Mouse (Mus musculus) bone marrow macrophage, adult 2 months (primary cell): ENCODE measurements at regions not wholly inside any gene's neighbourhood (a gene's known extent, or its start where the extent isn't known, plus 50 kb on each side); places are given as distances from the start of the nearest gene placed in this dataset.

Source experiments
- H3K27ac ChIP-seq: 2 replicates; pipeline ENCODE4 v1.5.1; 2012; ENCODE audit warnings: low read depth, low read length; ENCODE audit not compliant: insufficient read depth
- H3K4me1 ChIP-seq: 2 replicates; pipeline ENCODE4 v1.6.1; 2012; ENCODE audit warnings: low read length; ENCODE audit not compliant: control insufficient read depth, insufficient read depth
- H3K4me3 ChIP-seq: 2 replicates; pipeline ENCODE4 v1.5.1; 2012; ENCODE audit warnings: mild to moderate bottlenecking, low read length, moderate library complexity; ENCODE audit not compliant: insufficient read depth
- CTCF ChIP-seq: IDR thresholded peaks from 2 replicates; pipeline ENCODE4 v1.5.1; 2012; ENCODE audit warnings: low read depth, mild to moderate bottlenecking, low read length, moderate library complexity
- POLR2A ChIP-seq: IDR thresholded peaks from 2 replicates; pipeline ENCODE4 v1.6.1; 2012; ENCODE audit warnings: mild to moderate bottlenecking, low read depth, low read length, borderline replicate concordance

- TF ChIP-seq CTCF (no peak), POLR2A (no peak)
- Histone ChIP-seq H3K4me3 (peak overlapping the region; percentile 77), H3K4me1 (peaks cover 4% of the 10 kb centered on the region), H3K27ac (peak overlapping the region; percentile 83)
Measured at GRCm38 (mm10) chr1:137898397-137898796, 277.1 kb downstream of the Ptprc start.

GRCm38 (mm10) chr1:137881656-137882055, 293.9 kb downstream of the Ptprc start:
- peaks cover 4% of the 10 kb centered on the region; the same call in 1 of the 2 replicates for H3K4me1 ChIP-seq
- no peak overlapping the region for H3K4me3 ChIP-seq
- TF ChIP-seq CTCF (no peak), POLR2A (no peak)
- no peak overlapping the region for H3K27ac ChIP-seq

- no peak overlapping the region for H3K27ac ChIP-seq
- TF ChIP-seq POLR2A = no peak
- no peak for TF ChIP-seq CTCF
- H3K4me1 ChIP-seq = no peaks in the 10 kb centered on the region
- no peak overlapping the region for H3K4me3 ChIP-seq
Measured at GRCm38 (mm10) chr1:137874361-137874760, 301.1 kb downstream of the Ptprc start.

- Histone ChIP-seq H3K4me3 (no peak overlapping the region), H3K4me1 (no peaks in the 10 kb centered on the region), H3K27ac (no peak overlapping the region)
- no peak for TF ChIP-seq POLR2A
- TF ChIP-seq CTCF = no peak
Measured at GRCm38 (mm10) chr1:137873628-137874027, 301.9 kb downstream of the Ptprc start.

GRCm38 (mm10) chr1:137865030-137865429, 310.5 kb downstream of the Ptprc start:
- Histone ChIP-seq H3K4me1 (peaks cover 9% of the 10 kb centered on the region), H3K27ac (no peak overlapping the region), H3K4me3 (no peak overlapping the region)
- TF ChIP-seq POLR2A (no peak), CTCF (no peak)

GRCm38 (mm10) chr1:137863506-137863905, 312.0 kb downstream of the Ptprc start:
- Histone ChIP-seq H3K4me3 (no peak overlapping the region), H3K27ac (no peak overlapping the region), H3K4me1 (peaks cover 9% of the 10 kb centered on the region)
- TF ChIP-seq CTCF = no peak

GRCm38 (mm10) chr1:137852262-137852661, 323.2 kb downstream of the Ptprc start:
- TF ChIP-seq CTCF (no peak), POLR2A (no peak)
- Histone ChIP-seq H3K4me3 (no peak overlapping the region), H3K27ac (no peak overlapping the region), H3K4me1 (peaks cover 7% of the 10 kb centered on the region)

GRCm38 (mm10) chr1:137847311-137847923, 328.1 kb downstream of the Ptprc start:
- peaks cover 7% of the 10 kb centered on the region for H3K4me1 ChIP-seq
- no peak overlapping the region for H3K4me3 ChIP-seq
- no peak overlapping the region for H3K27ac ChIP-seq
- TF ChIP-seq CTCF (no peak), POLR2A (no peak)

GRCm38 (mm10) chr1:137846857-137847256, 328.7 kb downstream of the Ptprc start:
- no peak overlapping the region for H3K4me3 ChIP-seq
- H3K4me1 ChIP-seq = peaks cover 5% of the 10 kb centered on the region
- no peak for TF ChIP-seq CTCF
- no peak for TF ChIP-seq POLR2A
- no peak overlapping the region for H3K27ac ChIP-seq

GRCm38 (mm10) chr1:137840531-137840930, 335.0 kb downstream of the Ptprc start:
- H3K27ac ChIP-seq = no peak overlapping the region
- H3K4me3 ChIP-seq = no peak overlapping the region
- TF ChIP-seq CTCF (no peak), POLR2A (no peak)
- no peaks in the 10 kb centered on the region for H3K4me1 ChIP-seq

GRCm38 (mm10) chr1:137839703-137840102, 335.8 kb downstream of the Ptprc start:
- H3K4me3 ChIP-seq = no peak overlapping the region
- no peak overlapping the region for H3K27ac ChIP-seq
- TF ChIP-seq POLR2A (no peak), CTCF (no peak)
- no peaks in the 10 kb centered on the region for H3K4me1 ChIP-seq
